Mouse (Mus musculus) brain, embryonic 14.5 days (tissue): ENCODE results near the gene Gm8104.
"Not testable (repeated sequence)": the region's sequence is repeated elsewhere in the genome, so short reads cannot be mapped to it uniquely, and the experiment has no call there.

ENCODE experiments used
- CTCF ChIP-seq: fragments of 200-500 bp; IDR thresholded peaks from 2 replicates; pipeline ENCODE4 v1.5.1; 2012; ENCODE audit warnings: inconsistent platforms, mild to moderate bottlenecking, moderate library complexity, borderline replicate concordance; ENCODE audit not compliant: insufficient read depth, insufficient read length; ENCODE audit errors: extremely low read depth
- POLR2A ChIP-seq: fragments of 200-500 bp; IDR thresholded peaks from 2 replicates; pipeline ENCODE4 v1.6.1; 2012; ENCODE audit warnings: mild to moderate bottlenecking, inconsistent platforms, borderline replicate concordance; ENCODE audit not compliant: poor library complexity, insufficient read depth, insufficient read length, severe bottlenecking; ENCODE audit errors: extremely low read depth

DNA sequence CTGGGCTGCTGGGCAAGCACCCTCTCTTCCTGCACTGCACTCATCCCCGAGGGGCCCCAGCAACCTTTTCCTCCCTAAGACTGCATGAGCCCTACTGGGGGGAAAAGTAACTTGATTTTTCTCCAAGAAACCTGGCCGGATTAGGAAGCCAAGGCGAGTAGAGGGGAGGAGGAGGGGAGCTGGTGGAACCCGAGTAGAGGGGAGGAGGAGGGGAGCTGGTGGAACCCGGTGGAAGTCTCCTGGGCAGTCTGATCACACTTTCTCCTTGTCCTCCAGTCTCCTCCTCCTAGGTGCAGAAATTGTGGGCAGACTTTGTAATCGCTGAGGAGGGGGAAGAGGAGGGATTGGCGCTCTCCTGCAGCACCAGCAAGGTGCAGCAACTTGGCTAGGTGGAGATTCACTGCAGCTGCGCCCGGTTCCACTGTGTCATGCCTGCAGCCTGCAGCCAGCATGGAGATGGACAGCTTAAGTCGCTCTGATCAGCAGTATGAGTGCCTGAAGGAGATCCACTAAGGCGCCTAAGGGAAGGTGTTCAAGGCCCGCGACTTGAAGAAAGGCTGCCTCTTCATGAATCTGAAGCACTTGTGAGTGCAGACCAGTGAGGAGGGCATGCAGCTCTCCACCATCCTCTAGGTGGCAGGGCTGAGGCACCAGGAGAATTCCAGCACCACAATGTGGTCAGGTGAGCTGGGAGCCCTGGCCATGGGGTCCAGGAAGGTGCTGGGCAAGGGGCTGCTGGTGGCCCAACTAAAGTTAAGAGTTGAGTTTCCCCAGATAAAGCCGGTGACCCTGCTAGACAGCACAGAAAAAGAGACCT, 11.1 kb upstream of the Gm8104 start:
- not testable (repeated sequence) for TF ChIP-seq CTCF, POLR2A
